15 mouse cellular contexts compared by ENCODE assay signal in the genomic region with DNA sequence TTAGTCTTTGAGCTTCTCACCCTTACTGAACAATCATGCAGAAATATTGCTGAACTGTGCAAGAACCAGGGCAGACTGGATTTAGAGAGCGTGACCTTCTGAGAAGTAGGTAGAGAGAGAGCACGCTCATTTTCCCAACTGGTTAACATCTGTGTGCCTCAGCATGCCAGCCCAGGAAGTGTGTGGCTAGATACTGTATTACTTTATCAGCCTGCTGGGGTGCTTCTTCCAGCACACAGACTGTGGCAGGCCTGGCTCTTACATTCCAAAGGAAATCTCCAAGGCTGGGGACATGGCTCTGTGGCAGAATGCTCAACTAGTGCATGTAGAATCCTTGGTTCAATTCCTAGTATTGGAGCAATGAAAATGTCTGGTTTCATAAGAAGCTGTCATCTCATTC.
"Had no signal": no experiment of that assay in that cellular context is flagged by ENCODE, and none has a peak within 500 bp of the region (broad histone marks: within the 10 kb centered on the region; RNA-seq: fewer than 3 reads in every experiment).

No protein-coding gene starts in this region.

- H3K27me3 ChIP-seq: liver, embryonic 13.5 days; midbrain, embryonic 12.5 days; neural tube, embryonic 13.5 days had no signal

- H3K4me1 ChIP-seq: midbrain, embryonic 12.5 days had no signal

- H3K9me3 ChIP-seq: liver, embryonic 13.5 days; midbrain, embryonic 12.5 days; neural tube, embryonic 13.5 days had no signal

- DNase-seq: kidney, adult 18-20 months; kidney, adult 9 months; kidney, postnatal 14 days; layer of hippocampus, adult 9-11 months; liver, embryonic 13.5 days; lung, adult 2 months; lung, postnatal 14 days; lung, postnatal 4 days had no signal

- H3K4me3 ChIP-seq: layer of hippocampus, adult 2 months; liver, embryonic 13.5 days; midbrain, embryonic 12.5 days; myocyte; neural tube, embryonic 13.5 days had no signal

- H3K36me3 ChIP-seq: liver, embryonic 13.5 days; midbrain, embryonic 12.5 days; neural tube, embryonic 13.5 days had no signal

- ATAC-seq: hindbrain, postnatal 0 days; intestine, embryonic 16.5 days; midbrain, embryonic 16.5 days had no signal
